Mouse (Mus musculus): ENCODE results near the gene Polr1d.

GRCm38 (mm10) chr5:147159792-147160191 is 82.9 kb downstream of the Polr1d start:
- TF ChIP-seq CTCF (IDR thresholded peaks at IDR 0.05; ENCODE audit: low read depth, low read length) = no peak
- TF ChIP-seq GATA1 (IDR thresholded peaks at IDR 0.05; ENCODE audit: borderline replicate concordance, low read length) = no peak
- TF ChIP-seq TAL1 (conservative IDR thresholded peaks at IDR 0.05; ENCODE audit: low read depth, low read length) = no peak

Data from G1E (cell line).